Mouse (Mus musculus): ENCODE results near the gene Mbd5. TPM values are rescaled to one million over a fixed set of nuclear protein-coding genes. Genes with fewer than 3 reads are reported as not detected.

The Mbd5 gene
- polyA plus RNA-seq, 2 experiments: 14.3 to 30.9 TPM

GRCm38 (mm10) chr2:49366878-49367545, 417.7 kb downstream of the Mbd5 start:
- TF ChIP-seq POLR2A (IDR thresholded peaks at IDR 0.05; ENCODE audit: borderline replicate concordance, extremely low read depth, insufficient read depth, insufficient read length): no peak
- 0 out of 2 replicates have a peak, but pooled peaks cover 4% of the 10 kb centered on the region for H3K4me1 ChIP-seq (ENCODE audit: control insufficient read depth, insufficient read depth, low read length)
- DNase-seq (ENCODE audit: low spot score) (no peak), ATAC-seq (ENCODE audit: low FRiP score, low read depth) (no peak)
- no peaks in the 10 kb centered on the region for H3K36me3 ChIP-seq (ENCODE audit: control insufficient read depth, insufficient read depth, low read length)
- no peak overlapping the region for H3K27ac ChIP-seq (replicated peaks; ENCODE audit: low read depth, low read length)
- no peak overlapping the region for H3K9ac ChIP-seq (ENCODE audit: low read depth, low read length, severe bottlenecking)
- H3K4me3 ChIP-seq (replicated peaks; ENCODE audit: low read length): no peak overlapping the region
- no peaks in the 10 kb centered on the region for H3K9me3 ChIP-seq (ENCODE audit: control insufficient read depth, low read length)
- no peak overlapping the region for H3K4me2 ChIP-seq (replicated peaks; ENCODE audit: low read depth, low read length, severe bottlenecking)
- WGBS: 89% methylated on average over 14 of the region's 14 CpGs
- no peaks in the 10 kb centered on the region for H3K27me3 ChIP-seq (ENCODE audit: control insufficient read depth, insufficient read depth, low read length)

DNA sequence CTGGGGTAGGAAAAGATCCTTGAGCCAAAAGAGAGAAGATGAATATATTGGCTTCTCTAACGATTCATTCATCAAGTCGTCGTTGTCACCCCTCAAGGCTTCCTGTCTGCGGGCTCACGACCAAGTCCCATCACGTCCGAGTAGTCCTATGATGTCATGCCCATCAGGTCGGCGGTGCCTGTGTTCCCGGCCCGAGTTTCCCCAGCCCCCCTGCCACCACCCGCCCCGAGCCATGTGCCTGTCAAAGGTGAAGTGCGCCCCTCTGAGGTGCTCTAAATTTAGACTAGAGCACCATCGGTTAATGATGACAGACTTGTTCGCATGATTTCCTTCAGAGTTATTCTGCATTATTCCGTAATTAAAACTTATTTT, 418.2 kb downstream of the Mbd5 start:
- no peaks in the 10 kb centered on the region for H3K27me3 ChIP-seq (ENCODE audit: control insufficient read depth, insufficient read depth, low read length)
- H3K4me3 ChIP-seq (replicated peaks; ENCODE audit: low read length): no peak overlapping the region
- H3K36me3 ChIP-seq (ENCODE audit: control insufficient read depth, insufficient read depth, low read length): no peaks in the 10 kb centered on the region
- no peak overlapping the region for H3K4me2 ChIP-seq (replicated peaks; ENCODE audit: low read depth, low read length, severe bottlenecking)
- no peak overlapping the region for H3K9ac ChIP-seq (ENCODE audit: low read depth, low read length, severe bottlenecking)
- WGBS: 68% methylated on average over 17 of the region's 17 CpGs
- H3K9me3 ChIP-seq (ENCODE audit: control insufficient read depth, low read length): no peaks in the 10 kb centered on the region
- no peak for TF ChIP-seq POLR2A (IDR thresholded peaks at IDR 0.05; ENCODE audit: borderline replicate concordance, extremely low read depth, insufficient read depth, insufficient read length)
- H3K4me1 ChIP-seq (ENCODE audit: control insufficient read depth, insufficient read depth, low read length): 0 out of 2 replicates have a peak, but pooled peaks cover 4% of the 10 kb centered on the region
- H3K27ac ChIP-seq (replicated peaks; ENCODE audit: low read depth, low read length): no peak overlapping the region
- ATAC-seq (ENCODE audit: low FRiP score, low read depth) (no peak), DNase-seq (ENCODE audit: low spot score) (no peak)

DNA sequence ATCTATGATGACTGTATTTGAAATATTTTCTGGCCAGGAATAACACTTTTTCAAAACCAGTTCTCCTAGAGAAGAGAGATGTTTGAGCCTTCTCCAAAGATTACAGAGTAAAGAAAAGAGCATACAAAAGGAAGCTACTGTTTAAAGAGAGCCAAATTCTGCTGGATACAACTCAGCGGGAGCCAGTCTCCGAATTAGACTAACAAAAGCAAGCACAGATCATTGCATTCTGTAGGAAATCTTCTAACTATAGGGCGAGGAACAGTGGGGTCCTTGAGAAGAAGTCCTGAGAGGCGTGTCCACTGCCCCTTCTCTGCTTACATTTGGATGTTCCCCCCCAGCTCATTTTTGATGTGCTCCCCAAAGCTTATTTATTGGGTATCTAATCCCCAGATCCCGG, 422.3 kb downstream of the Mbd5 start:
- no peaks in the 10 kb centered on the region for H3K4me1 ChIP-seq (ENCODE audit: control insufficient read depth, insufficient read depth, low read length)
- DNase-seq (ENCODE audit: low spot score) (no peak), ATAC-seq (ENCODE audit: low FRiP score, low read depth) (no peak)
- no peaks in the 10 kb centered on the region for H3K36me3 ChIP-seq (ENCODE audit: control insufficient read depth, insufficient read depth, low read length)
- WGBS: 80% methylated on average over 5 of the region's 5 CpGs
- no peak for TF ChIP-seq POLR2A (IDR thresholded peaks at IDR 0.05; ENCODE audit: borderline replicate concordance, extremely low read depth, insufficient read depth, insufficient read length)
- H3K27ac ChIP-seq (replicated peaks; ENCODE audit: low read depth, low read length): no peak overlapping the region
- H3K9me3 ChIP-seq (ENCODE audit: control insufficient read depth, low read length): no peaks in the 10 kb centered on the region
- no peak overlapping the region for H3K4me2 ChIP-seq (replicated peaks; ENCODE audit: low read depth, low read length, severe bottlenecking)
- no peaks in the 10 kb centered on the region for H3K27me3 ChIP-seq (ENCODE audit: control insufficient read depth, insufficient read depth, low read length)
- no peak overlapping the region for H3K9ac ChIP-seq (ENCODE audit: low read depth, low read length, severe bottlenecking)
- no peak overlapping the region for H3K4me3 ChIP-seq (replicated peaks; ENCODE audit: low read length)

DNA sequence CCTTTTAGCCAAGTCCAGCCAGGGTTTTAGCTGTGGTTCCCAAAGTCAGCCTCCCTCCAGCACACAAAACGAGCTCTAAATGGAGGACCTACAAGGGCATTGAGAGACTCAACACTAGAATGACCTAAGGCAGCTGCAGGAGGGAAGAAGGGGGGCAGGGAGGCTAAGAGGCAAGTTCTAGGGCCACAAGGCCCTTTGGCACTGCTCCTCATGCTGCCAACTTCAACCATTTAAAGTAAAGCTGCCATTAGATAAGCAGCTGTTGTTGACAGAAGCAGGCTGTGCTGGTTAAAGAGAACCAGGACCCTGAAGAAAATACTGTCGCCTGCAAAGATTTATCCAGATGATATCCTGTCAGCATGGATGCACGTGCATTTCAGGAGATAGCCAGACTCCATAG, 423.3 kb downstream of the Mbd5 start:
- H3K9me3 ChIP-seq (ENCODE audit: control insufficient read depth, low read length): no peaks in the 10 kb centered on the region
- no peaks in the 10 kb centered on the region for H3K36me3 ChIP-seq (ENCODE audit: control insufficient read depth, insufficient read depth, low read length)
- no peaks in the 10 kb centered on the region for H3K27me3 ChIP-seq (ENCODE audit: control insufficient read depth, insufficient read depth, low read length)
- no peak overlapping the region for H3K4me3 ChIP-seq (replicated peaks; ENCODE audit: low read length)
- TF ChIP-seq POLR2A (IDR thresholded peaks at IDR 0.05; ENCODE audit: borderline replicate concordance, extremely low read depth, insufficient read depth, insufficient read length): no peak
- H3K9ac ChIP-seq (ENCODE audit: low read depth, low read length, severe bottlenecking): no peak overlapping the region
- DNase-seq (ENCODE audit: low spot score) (no peak), ATAC-seq (ENCODE audit: low FRiP score, low read depth) (no peak)
- no peak overlapping the region for H3K4me2 ChIP-seq (replicated peaks; ENCODE audit: low read depth, low read length, severe bottlenecking)
- H3K4me1 ChIP-seq (ENCODE audit: control insufficient read depth, insufficient read depth, low read length): no peaks in the 10 kb centered on the region
- 57% methylated on average over 3 of the region's 3 CpGs for WGBS
- no peak overlapping the region for H3K27ac ChIP-seq (replicated peaks; ENCODE audit: low read depth, low read length)

Other genes with a start within 250 kb of the Mbd5 start
- 14.2 and 14.9 TPM in 2 replicates for gene Acvr2a, start 135.4 kb upstream of the Mbd5 start, polyA plus RNA-seq (2012; rRNA removed)
- 24.4 and 32.7 TPM in 2 replicates for gene Acvr2a, start 135.4 kb upstream of the Mbd5 start, polyA plus RNA-seq (2014; fragmentation: Nextera tagmentation; extraction: Ambion mirVana)
- gene Orc4, start 769 bp downstream of the Mbd5 start, polyA plus RNA-seq (2012; rRNA removed): 65.9 and 74.8 TPM in 2 replicates
- 91.5 and 102 TPM in 2 replicates for gene Orc4, start 769 bp downstream of the Mbd5 start, polyA plus RNA-seq (2014; fragmentation: Nextera tagmentation; extraction: Ambion mirVana)

All from limb, embryonic 14.5 days (tissue).